Mouse (Mus musculus) testis, postnatal 14 days (tissue): ENCODE results near the gene Tmed4.
A peak's percentile ranks its signal among the peaks of the same experiment; 100 is the strongest.
"Not testable (repeated sequence)": the region's sequence is repeated elsewhere in the genome, so short reads cannot be mapped to it uniquely, and the experiment has no call there.

ENCODE experiments used
- DNase-seq: peaks from one replicate; pipeline ENCODE4 v3.0.0; 2021; ENCODE audit warnings: low spot score

Tmed4 gene

DNA sequence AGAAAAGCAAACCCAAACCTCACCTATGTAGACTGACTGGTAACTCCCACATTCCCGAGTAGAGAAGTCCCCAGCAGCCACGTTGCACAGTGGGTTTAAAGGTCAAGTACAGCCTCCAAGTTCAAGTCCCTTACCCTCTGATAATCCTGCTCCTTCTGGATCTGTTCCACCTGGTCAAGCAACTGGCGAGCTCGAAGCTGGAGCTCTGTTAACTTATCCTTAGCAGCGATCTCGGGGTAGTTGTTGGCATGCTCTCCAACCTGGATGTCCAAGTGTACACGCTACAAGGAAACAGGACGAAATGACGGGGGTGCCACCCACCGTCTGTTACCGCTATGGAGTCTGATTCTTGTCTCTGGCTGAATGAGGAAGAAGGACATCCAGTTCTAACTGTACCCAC is 1.1 kb downstream of the Tmed4 start:
- DNase-seq, result no peak

DNA sequence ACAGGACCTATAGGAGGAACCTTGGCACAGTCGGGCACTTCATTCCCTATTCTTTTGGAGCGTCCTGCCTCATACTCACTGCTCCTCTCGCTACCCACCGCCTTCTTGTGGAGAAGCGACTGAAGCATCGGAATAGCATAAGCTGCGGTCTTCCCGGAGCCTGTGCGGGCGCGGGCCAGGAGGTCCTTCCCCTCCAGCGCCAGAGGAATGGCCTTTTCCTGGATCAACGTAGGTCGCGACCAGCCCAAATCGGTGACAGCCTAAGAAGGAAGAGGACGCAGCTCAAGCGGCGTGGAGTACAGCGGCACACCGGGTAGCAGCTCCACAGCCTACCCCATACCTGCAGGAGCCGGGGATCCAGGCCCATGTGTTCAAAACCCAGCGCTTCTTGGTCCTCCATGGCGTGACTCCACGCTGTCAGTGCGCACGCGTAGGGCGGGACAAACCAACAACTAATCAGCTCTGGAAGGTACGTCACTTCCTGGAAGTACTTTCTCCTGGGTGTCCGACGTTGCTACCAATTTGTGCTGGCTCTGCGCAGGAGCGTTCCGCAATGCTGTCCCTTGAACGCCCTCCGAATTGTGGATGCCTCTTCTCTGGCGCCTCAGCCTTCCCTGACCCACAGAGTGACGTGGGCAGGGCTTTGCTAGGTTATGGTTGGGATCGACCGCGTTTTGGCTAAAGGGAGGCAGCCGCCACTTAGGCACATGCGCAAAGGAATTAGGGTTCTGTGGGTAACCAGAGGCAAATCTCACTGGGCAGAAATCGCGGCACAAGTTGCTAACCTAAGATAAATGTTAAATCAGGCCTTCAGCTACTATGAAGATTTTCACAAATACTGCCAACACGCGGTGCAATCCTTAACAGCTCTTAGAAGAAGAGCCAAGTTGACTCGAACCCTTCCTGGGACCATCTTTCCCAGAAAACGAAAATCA is 7.1 kb downstream of the Tmed4 start, which contains the start of gene Ddx56:
Ddx56 (minus strand) TSS at position 453 of the 935 bp plus-strand sequence.
- DNase-seq, result peak; percentile 93

DNA sequence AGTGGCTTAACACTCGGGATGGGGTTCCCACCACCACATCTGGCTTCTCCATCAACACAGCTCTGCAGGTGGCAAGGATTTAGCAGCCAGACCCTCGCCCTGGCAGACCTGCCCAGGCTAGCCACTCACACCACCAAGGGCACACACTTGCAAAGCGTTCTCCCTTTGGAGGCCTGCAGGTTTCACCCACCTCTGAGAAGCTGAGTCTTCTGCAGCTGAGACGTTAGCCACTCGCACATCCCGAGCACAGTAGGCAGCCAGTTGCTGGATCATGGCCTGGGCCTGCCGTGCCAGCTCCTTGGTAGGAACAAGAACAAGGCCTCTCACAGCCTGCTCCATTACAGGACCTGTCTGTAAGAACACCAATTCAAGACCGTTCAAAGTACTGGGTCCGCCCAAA is 8.0 kb downstream of the Tmed4 start:
- no peak for DNase-seq

DNA sequence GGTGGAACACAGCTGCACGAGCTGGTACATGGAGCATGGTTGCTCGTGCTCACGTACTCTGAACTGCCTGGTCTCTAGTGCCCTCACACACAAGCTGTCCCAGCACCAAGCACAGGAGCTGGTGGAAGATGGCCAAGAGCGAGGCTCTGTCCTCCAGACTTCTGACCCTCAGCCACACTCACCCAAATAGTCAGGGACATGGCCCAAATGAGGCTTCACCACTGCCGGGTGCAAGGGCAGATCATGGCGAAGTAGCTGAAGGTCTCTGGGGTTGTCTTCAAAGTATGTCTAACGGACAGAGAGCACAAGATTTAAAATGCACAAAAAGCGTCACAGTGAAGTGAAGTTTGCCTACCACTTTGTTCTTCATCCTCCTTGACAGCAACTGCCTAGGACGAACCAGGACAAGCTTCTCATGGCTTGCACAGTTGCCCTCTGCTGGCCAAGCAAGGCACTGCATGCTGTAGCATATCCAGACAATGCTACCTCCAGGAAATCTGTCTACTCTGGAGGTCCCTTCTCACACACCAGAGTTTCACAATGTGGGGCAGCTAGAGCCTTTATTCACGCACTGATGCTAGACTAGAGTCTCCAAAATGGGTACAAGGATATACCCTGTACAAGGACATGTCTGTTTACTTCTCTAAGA is 13.1 kb downstream of the Tmed4 start:
- DNase-seq, result no peak

DNA sequence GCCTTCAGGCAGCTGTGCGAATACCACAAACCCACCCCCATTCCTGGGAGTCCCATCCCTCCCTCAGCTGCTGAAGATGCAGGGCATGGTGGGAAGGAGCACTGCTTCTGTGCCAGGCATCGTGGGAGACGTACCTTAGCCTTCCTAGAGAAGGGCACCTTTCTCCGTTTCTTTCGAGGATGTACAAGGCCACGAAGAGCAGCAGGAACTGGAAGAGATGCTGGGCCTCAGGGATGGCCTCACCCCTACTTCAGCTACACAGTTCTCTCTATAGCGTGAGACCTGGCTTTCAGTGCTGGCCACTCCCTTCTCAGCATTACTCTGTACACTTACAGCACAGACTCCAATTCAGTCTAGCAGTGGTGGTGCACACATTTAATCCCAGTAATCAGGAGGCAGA is 15.3 kb downstream of the Tmed4 start:
- DNase-seq, result no peak

DNA sequence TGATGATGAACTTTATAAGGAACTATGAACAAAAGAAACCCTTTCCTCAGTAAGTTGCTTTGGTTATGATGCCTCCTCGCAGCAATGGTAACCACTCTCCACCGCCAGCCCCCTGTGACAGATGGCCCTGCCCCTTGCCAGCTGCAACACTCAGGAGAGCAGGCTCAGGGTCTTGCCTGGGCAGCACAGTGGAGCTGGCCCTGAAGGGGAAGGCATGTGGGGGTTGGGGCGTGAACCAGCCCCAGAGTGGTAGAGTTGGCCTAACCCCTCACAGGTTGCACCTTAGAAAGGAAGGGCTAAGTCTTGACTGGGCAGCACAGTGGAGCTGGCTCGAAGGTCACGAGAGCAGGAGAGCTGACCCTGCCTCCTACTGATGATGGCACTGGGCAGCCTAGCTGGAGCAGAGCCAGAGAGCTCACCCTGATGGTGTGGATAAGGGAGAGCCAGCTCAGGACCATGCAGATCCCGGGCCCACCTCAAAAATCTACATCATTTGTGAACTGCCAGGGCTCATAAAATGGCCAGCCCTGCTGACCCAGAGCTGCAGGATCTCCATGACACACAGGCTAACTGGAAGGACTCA is 18.1 kb downstream of the Tmed4 start:
- no peak for DNase-seq

DNA sequence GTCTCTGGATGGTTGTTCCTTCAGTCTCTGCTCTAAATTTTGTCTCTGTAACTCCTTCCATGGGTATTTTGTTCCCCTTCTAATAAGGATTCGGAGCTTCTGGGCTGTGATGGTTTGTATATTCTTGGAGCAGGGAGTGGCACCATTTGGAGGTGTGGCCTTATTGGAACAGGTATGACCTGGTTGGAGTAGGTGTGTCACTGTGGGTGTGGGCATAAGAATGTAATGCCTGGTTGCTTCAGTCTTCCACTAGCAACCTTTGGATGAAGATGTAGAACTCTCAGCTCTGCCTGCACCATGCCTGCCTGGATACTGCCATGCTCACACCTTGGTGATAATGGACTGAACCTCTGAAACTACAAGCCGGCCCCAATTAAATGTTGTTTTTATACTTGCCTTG is 20.1 kb downstream of the Tmed4 start:
- DNase-seq, result not testable (repeated sequence)

DNA sequence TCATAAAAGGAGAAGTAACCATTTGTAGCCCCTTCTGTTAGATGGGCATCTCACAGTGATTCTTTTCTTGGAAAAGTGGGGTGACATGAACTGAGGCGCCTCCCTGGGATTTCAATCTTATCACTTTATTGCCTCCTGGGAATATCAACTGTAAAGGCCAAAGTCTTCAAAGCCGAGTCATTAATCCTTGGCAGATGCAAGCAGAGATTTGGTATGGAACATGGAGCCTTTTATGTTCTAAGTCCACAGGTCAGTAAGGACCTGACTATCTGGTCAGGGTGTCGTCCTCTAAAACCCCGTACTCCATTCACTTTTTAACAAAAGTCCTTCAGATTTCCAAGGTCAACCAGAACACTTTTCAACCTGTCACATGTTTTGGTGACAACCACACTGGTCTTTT is 21.8 kb downstream of the Tmed4 start:
- no peak for DNase-seq

DNA sequence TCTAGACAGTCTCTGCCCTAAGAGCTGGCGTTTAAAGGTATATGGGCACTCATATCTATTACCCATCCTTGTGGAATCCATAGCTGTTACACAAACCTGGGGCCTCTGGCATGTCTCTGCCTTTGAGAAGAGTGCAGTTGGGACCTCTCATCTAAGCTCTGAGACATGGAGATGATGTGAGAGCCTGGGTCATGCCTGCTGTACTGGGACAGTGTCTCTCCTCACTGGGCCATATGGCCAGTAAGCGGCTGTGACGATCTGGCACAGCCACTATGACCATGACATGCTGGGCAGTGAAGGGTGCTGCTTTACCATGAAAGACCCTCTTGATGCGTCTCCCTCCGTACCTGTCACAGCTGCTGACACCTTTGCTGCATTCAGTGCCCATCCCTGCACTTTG is 22.4 kb downstream of the Tmed4 start:
- DNase-seq, result no peak

DNA sequence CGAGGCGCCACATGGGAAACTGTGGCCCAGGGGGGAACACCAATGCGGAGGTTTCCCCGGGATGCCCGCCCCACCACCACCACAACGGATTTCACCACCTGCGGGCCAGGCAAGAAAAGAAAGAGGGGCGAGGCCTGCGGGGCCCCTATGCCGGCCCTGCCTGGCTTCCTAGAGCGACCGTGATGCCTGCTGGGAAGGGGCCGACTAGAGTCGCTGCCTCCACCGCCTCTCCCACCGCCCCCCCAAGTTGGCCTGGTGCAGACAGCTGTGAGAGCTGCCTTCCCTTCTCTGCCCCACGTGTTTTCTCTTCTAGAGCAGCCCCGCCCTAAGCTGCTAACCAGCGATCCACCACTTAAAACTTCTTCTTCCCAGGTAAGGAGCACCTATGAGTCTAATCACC is 30.0 kb downstream of the Tmed4 start:
- DNase-seq, result no peak

DNA sequence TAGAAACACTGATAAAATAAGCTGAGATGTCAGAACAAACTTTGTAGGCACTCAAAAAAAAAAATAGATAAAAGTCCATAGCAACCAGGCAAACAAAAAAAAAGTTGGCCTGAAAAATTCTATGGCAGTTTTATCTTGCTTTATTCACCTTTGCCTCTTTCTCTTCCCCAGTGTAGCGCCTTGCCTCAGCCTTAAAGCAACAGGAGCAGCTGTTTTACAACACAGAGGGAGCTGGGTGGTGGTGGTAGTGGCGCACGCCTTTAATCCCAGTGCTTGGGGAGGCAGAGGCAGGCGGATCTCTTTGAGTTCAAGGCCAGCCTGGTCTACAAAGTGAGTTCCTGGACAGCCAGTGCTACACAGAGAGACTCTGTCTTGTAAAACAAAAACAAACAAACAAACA is 41.6 kb downstream of the Tmed4 start:
- DNase-seq, result no peak

DNA sequence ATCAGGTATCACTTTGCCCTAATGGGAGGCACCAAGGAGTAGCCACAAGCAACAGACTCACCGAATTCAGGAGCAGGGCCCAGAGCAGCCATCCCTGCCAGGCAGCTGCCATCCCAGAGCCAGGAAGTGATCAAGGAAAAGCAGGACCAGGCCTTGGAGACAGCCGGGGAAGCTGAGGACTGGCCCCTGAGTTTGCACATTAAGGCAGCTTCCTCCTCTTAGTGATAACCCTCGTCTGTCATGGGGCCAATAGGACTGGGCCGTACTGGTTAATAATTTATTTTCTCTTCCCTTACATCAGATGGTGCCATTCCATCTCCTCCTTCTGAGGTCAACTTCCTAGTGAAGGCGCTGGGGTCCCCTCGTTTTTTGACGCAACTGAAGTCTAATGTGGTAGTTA is 44.7 kb downstream of the Tmed4 start, which contains the start of gene Npc1l1:
Npc1l1 (minus strand) TSS at position 132 of the 400 bp plus-strand sequence.
- no peak for DNase-seq

DNA sequence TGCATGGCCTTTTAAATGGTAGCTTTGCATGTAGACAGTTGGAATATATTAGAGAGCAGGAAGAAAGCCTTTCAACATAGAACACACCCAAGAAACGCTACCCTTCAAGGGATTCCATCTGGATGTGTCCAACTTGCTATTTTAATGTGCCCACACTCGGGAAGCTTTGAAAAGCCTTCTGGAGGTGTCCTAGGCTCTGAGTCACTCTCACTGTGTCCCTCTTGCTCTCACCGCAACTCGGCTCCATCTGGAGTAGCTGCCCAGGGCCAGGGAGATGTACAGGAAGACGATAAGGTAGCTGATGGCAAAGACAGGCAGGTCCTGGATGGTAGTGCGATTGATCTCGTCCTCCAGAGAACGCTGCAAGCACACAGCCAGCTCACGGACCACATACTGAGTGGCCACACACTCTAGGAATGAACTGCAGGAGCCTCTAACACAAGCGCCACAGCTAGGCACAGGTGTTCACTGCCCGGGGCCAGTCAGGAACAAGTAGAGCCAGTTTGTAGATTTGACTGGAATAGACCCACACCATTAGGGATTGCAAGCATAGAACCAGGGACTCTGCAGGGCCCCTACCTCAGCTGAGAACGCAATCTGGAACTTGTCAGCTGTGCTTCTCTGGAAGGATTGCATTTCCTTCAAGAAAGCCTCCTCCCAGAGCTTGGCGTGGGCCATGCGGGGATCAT is 50.0 kb downstream of the Tmed4 start:
- DNase-seq, result no peak

DNA sequence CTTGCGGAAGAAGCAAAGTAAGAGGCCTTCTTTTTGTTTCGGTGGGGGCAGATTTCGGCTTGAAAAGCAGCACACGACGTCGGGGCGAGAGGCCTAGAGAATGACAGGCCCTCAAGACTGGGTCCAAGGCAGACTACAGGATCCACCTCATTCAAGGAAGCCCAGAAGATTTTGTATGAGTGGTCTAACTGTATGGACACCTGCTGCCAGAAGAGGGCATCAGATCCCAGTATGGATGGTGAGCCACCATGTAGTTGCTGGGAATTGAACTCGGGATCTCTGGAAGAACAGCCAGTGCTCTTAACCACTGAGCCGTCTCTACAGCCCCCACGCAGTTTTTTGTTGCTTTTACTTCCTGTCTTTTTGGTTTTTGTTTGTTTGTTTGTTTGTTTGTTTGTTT is 52.5 kb downstream of the Tmed4 start:
- DNase-seq, result no peak
